Mouse (Mus musculus): ENCODE measurements around the gene Kcnmb3. TPM values are rescaled to one million over a fixed set of nuclear protein-coding genes. Genes with fewer than 3 reads are reported as not detected.

Gene Kcnmb3
- total RNA-seq (2023): not detected

GRCm38 (mm10) chr3:32492097-32493090 is at the start of gene Kcnmb3:
Gene Kcnmb3 (minus strand): TSS chr3:32492231.

GRCm38 (mm10) chr3:32529303-32529898 is 37.4 kb upstream of the Kcnmb3 start, which contains the start of gene Mfn1:
Gene Mfn1 (plus strand): TSS chr3:32529465.

GRCm38 (mm10) chr3:32509496-32510374 is 17.7 kb upstream of the Kcnmb3 start, which contains the start of gene Zfp639:
Gene Zfp639 (plus strand): TSS chr3:32510259.

Other genes starting within 250 kb of the Kcnmb3 start
- 1 to 10 TPM in 1 of 2 experiments, under 1 TPM in 1; 0.91 to 1.3 TPM for gene Zmat3, start 126.2 kb downstream of the Kcnmb3 start, total RNA-seq (2023)
- gene Pik3ca, start 94.6 kb downstream of the Kcnmb3 start, total RNA-seq (2023): 10 to 100 TPM; 28.5 to 31.4 TPM
- 10 to 100 TPM; 13.7 to 20.0 TPM for gene Zfp639, start 18.0 kb upstream of the Kcnmb3 start, total RNA-seq (2023)
- gene Mfn1, start 37.2 kb upstream of the Kcnmb3 start, total RNA-seq (2023): 10 to 100 TPM; 22.4 to 24.2 TPM
- gene Gnb4, start 124.4 kb upstream of the Kcnmb3 start, total RNA-seq (2023): 10 to 100 TPM; 12.0 to 13.6 TPM
- 10 to 100 TPM; 35.4 to 40.9 TPM for gene Actl6a, start 214.1 kb upstream of the Kcnmb3 start, total RNA-seq (2023)
- gene Ndufb5, start 244.8 kb upstream of the Kcnmb3 start, total RNA-seq (2023): 10 to 100 TPM; 51.2 to 69.0 TPM
- 1 to 10 TPM; 3.9 to 7.5 TPM for gene Mrpl47, start 245.4 kb upstream of the Kcnmb3 start, total RNA-seq (2023)

Data from neutrophil, adult 59 days (primary cell).